Mouse (Mus musculus) 3T3-L1 (cell line): ENCODE measurements around the gene Nkiras2.
"Not testable (repeated sequence)": the region's sequence is repeated elsewhere in the genome, so short reads cannot be mapped to it uniquely, and the experiment has no call there.

Experiments
- DNase-seq: peaks from one replicate; pipeline ENCODE4 v3.0.0-alpha.2; 2015; ENCODE audit warnings: low read depth, low spot score

Gene Nkiras2

DNA sequence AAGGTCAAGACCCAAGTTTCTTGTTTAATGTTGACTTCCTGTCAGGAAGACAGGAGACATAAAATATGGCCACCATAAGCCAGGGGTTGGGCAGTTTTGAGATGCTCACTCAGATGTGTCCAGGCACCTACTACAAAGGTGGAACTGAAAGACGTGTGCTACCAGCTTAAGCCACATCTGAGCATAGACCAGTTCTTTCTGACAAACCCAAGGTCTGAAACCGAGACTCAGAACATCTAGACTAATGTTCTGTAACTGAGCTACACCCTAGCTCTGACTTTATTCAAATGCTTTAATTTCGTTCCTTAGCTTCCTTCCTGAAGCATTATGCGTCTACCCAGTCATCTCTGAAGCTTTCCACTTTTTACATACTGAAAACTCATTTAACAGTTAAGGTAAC, 21.0 kb upstream of the Nkiras2 start:
- no peak for DNase-seq

DNA sequence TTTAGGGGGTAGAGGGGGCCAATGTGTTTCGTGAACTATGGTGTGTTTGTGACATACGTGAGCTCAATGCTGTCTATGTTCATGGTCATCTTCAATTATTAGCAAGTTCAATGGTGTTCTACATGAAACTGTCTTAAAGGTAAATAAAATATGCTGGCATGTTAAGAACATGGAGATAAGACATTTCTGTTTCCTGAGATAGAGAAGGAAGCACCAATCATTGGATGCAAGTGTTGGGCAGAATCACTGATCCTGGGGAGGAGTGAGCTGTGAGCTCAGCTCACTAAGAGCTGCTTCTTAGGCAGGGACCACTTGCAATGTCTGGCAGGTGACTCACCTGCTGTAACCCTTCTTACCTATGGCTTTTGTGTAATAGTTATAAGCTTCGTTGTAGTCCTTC, 17.7 kb upstream of the Nkiras2 start:
- DNase-seq = no peak

DNA sequence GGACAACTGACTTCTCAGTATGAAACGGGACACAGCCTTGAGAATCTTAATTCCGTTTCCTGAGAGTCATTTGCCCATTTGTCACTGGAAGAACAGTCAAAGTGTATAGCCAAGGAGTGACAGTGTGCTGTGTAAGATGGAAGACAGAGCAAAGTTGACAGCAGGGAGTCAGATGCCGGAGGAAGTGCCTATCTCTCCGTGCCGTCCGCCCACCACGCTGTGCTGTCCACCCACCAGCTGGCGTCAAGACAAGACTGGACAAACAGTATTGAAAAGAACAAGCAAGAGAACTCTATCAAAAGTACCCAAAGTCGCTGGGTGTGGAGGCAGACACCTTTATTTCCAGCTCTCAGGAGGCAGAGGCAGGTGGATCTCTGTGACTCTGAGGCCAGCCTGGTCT, 15.9 kb upstream of the Nkiras2 start:
- DNase-seq = no peak

DNA sequence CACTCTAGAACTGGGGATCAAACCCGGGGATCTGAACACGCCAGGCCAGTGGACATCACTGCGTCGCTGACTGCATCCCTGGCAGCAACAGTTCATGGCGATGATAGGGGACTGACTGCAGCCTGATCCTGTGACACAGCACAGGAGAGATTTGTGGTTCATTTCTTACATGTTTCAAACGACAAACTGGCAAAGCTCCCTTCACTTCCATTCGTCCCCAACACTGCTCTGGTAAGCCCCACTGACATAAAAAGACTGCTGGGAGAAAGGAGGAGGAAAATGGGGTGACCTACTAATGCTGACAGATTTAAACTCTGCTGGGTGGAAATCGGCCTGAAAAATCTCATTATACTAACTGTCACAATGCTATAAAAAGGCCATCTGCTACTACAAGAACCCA, 15.2 kb upstream of the Nkiras2 start:
- no peak for DNase-seq

DNA sequence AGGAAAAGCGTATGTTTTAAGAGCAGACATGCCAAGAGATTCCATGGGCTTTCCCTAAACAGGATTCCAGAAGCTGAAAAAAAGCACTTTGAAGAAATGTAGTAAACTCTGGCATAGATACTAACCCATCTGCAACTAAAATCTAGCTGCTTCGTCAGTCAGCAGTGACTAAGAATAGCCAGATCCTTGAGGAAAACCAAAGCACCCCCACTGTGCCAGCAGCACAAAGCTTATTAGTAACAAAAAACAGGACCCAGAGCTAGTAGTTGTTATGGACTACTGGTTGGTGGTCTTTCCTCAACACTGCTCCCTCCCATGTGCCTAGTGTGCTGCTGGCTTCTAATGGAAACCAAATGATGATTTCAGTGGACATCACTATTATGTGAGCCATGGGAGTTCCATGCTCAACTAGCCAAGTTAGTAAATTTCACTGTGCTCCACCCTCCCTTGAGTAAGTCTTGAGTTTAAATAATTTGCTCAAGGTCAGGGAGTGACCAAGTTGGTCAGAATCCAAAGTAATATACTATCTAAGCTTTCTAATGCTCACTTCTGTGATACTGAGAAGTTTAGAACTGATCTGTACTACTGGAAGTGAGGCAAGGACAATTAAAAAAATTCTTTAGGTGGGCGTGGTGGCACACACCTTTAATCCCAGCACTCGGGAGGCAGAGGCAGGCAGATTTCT, 14.6 kb upstream of the Nkiras2 start:
- peak; percentile 17 for DNase-seq

DNA sequence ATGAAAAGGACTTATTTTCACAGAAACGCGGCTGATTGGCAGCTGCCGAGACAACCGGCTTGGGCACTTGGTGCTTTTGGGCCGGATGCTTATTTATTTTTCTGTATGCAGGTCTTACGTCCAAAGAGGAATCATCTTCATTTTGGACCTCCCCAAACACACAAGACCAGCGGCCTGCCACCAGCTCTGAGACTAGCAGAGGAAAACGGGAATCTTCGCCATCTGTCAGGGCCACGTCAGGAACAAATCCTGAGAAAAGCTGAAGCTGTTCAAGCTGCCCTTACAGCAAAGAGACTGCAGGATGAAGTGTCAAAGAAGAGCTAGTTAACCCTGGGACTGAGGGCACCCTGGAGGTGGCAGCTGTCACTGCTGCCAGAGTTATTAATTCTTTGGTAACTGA, 13.6 kb upstream of the Nkiras2 start:
- no peak for DNase-seq

DNA sequence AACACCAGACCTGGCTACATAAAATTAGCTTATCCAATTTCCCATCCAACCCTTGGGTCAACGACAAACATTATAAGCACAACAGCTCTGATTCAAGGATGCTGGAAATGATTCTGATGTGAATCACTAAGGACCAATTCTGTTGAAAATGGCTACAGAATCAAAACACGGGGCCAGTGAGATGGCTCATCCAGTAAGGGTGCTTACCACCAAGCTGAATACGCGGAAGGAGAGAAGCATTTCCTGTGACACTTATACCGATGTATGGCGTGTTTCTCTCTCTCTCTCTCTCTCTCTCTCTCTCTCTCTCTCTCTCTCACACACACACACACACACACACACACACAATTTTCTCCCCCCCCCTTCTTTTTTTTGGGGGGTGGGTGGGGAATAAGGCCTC, 11.9 kb upstream of the Nkiras2 start:
- no peak for DNase-seq

DNA sequence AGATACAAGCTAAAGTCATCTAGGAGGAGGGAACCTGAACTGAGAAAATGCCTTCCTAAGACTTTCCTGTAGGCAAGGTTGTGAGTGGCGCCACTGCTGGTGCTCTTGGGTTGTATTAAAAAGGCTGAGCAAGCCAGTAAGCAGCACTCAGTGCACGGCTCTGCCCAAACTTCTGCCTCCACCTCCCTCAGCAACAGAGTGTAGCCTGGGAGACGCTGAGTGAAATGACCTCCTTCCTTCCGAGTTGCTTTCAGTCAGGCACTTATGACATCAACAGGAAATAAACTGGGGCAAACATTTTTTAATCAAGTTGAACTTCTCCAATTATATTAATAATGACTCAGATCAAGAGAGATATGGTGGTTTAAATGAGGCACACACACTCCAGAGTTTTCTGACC, 10.2 kb upstream of the Nkiras2 start:
- no peak for DNase-seq

DNA sequence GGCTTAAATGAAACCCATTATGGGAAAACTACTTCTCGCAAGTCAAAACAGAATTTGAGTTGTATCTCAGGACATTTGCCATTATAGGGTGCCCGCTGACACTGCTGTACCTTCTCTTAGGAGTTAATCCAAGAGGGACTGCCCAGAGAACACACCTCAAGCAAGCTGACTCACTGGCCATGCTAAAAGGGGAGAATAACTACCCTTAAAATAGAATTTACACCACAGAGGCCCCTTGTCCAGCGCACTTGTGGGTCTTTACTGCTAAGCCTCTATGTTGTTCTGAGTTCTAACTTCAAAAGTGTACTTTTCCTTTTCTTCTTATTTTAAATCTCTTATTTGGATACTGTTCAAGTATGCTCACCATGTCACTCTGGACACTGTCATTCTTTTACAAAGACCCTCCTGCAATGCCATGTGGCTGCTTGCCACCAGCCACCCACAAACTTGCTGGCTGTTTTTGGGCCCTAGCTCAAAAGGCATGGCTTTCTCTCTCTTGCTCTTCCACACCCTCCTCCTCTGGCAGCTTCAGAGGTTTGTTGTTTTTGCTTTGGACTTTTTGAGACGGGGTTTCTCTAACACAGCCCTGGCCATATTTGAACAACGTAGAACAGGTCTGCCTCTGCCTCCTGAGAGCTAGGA, 9.6 kb upstream of the Nkiras2 start:
- DNase-seq = no peak

DNA sequence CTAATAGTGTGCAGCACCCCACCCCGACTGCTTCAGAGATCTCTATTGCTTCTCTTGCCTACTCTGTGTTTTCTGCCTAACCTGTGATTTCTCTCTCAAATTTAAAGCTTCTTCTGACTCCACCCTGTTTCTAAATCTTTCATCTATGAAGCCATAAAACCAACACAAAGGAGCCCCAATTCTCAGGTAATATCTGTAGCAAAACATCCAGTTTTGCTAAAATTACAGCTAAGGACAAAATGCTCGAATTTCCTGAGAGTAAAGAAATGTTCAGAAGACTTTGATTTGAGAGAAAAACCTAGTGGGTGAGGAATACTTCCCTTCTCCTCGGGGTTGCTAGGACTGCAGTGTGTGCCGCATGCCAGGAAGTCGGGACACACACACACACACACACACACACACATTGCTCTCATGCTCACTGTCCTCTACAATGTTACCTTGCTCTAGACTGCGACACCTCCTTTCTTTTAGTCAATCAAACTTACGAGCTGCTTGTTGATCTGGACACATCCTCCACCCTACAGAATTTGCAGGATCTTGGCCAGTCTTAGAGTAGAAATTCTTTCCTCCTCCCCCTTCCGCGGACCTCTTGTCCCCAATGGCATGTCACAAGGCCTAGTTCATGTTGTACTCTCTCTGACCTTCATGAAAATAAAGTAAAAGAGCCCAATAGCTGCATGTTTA, 8.9 kb upstream of the Nkiras2 start:
- DNase-seq = no peak

DNA sequence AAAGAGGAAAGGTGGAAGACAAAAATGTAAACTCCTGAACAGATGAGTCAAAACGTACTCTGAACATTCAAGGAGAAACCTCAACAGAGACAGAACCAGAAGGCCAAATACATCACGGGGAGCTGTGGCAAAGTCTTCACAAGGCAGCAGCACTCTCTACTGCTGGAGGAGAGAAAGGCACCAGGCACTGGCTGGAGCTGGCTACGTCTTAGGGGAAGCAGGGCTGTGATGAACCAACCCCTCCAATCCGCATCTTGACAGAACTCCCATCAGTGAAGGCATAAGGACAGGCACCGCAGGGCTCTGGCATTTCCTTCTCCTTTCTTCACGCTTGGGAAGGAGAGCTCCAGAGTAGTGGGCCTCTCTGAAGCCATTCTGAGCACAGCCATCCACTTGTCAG, 7.4 kb upstream of the Nkiras2 start:
- no peak for DNase-seq

DNA sequence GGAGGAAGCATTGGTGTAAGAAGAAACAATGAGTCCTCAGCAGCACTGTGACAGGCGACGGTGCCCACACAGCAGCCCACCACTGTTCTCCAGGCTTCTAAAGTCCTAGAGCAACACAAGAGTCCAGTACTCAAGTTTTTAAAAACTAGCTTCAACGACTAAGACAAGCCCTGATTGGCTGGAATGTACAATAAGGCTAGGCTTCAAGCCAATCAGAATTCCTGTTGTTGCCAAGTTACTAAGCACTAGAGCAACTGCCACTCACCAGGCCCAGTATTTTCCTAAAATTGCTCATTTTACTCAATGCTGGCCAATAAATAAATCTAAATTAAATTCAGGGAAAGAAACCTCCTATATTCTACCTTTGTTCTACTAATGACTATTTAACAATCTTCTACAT, 5.8 kb upstream of the Nkiras2 start:
- DNase-seq = peak; percentile 67

DNA sequence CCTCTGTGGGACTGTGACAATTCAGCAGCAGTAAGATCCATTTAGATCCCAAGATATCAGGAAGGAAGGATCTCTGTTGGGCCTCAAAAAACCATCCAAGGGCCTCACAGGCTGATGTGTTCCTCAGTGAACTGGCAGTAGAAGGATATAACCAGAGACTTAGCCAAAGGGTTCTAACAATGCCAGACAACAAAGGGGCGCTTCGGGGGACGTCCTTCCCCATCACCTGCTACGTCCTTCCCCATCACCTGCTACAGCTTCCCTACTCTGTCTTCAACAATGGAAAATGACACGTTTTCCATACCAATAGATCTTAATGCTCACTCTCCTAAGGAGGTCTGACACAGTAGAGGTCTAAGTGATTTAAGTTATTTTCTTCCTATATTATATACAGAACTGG, 2.7 kb upstream of the Nkiras2 start:
- no peak for DNase-seq

DNA sequence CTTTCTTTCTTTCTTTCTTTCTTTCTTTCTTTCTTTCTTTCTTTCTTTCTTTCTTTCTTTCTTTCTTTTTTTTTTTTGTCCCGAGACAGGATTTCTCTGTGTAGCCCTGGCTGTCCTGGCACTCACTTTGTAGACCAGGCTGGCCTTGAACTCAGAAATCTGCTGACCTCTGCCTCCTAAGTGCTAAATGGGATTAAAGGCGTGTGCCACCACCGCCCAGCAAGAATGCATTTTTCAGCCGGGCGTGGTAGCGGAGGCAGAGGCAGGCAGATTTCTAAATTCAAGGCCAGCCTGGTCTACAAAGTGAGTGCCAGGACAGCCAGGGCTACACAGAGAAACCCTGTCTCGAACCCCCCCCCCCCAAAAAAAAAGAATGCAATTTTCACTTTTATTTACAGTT, 2.2 kb upstream of the Nkiras2 start:
- DNase-seq = not testable (repeated sequence)

DNA sequence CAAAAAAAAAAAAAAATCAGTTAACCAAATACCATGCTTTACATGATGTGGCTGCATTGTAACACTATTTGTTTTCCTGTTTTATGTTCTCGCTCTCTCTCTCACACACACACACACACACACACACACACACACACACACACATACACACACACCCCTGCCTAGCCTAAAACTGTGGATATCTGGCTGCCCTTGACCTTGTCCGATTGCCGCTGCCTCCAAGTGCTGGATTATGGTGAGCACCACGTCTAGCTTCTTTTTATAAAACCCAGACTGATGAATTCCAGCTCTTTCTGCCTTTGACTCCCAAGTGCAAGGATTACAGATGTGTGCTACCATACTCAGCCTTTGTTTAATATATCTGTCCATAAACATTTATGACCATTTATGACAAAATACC, 1.6 kb upstream of the Nkiras2 start:
- no peak for DNase-seq

DNA sequence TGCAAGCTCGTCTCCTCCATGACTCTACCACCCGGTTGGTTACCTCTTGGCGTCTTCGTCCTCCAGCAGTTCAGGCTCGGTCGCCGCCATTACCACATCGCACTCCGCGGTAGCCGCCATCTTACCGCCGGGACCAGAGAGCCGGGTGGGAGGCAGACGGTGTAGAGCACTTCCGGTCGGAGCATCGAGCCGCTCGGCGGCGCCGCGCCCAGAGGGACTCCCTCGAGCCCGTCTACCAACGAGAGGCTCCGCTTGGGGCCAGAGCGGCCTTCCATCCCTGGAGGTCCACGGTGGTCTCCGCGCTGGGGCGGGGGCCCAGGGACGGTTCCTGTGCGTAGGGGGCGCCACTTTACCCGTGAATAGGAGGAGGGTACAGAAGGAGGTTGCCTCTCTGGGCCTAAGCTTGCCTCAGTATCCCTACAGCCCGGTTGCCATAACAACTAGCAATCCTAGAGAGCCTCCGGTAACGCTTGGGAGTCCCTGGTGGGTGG, 486 bp downstream of the Nkiras2 start:
- DNase-seq = peak; percentile 92

DNA sequence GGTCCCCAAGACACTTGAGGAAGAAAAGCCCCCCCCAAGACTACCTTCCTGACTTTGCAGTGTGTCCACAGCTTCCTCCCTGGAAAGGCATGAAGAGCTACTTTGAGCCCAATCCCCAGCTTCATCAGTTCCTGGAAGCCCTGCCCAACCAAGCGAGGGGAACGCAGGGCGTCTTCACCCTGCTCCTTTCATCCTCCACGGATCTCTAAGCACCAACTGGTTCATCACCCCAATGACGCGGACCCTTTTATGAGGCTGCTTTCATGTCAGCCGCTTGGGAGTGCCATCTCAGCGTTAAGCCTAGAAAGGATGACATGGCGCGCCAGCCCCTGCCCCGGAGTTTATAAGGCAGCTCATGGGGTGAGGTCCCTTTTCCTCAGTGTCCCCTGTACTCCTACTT, 938 bp downstream of the Nkiras2 start, which contains the start of gene Dnajc7:
Gene Dnajc7, minus strand, starts transcription at position 187 of the 400 bp plus-strand sequence.
- DNase-seq = no peak

DNA sequence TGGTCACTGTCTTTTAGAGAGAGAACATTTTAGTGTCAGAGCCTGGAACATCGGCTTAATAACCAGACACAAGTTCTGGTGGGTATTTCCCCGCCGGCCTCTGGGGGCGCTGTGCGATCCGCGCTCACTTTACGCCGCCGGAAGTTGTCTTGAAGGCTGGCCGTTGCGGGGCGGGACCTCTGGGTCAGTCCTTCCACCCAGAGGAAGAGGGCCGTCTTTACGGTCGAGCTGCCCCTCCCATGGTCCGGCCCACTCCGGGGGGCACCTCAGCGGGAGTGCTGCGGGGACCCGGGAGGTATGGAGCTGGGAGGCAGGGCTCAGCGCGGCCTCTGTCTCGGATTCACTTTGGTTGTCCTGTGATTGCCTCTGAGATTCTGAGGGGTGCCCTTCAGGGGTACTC, 3.7 kb downstream of the Nkiras2 start:
- peak; percentile 94 for DNase-seq

DNA sequence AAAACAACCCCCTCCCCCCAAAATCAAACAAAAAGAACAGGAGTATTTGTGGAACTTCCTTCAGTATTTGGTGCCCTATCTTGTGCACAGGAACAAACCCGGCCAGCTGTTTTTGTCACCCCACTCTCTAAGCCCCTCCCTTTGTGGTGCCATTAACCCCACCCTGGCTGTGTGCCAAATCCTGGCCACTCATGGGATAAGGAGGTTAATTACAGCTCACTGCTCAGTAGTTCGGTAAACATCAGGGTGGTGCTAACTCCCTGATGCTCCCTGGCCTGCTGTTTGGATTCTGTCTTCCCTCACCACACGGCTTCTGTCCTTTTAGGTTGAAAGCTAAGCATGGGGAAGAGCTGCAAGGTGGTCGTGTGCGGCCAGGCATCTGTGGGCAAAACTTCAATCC, 4.8 kb downstream of the Nkiras2 start:
- peak; percentile 36 for DNase-seq

DNA sequence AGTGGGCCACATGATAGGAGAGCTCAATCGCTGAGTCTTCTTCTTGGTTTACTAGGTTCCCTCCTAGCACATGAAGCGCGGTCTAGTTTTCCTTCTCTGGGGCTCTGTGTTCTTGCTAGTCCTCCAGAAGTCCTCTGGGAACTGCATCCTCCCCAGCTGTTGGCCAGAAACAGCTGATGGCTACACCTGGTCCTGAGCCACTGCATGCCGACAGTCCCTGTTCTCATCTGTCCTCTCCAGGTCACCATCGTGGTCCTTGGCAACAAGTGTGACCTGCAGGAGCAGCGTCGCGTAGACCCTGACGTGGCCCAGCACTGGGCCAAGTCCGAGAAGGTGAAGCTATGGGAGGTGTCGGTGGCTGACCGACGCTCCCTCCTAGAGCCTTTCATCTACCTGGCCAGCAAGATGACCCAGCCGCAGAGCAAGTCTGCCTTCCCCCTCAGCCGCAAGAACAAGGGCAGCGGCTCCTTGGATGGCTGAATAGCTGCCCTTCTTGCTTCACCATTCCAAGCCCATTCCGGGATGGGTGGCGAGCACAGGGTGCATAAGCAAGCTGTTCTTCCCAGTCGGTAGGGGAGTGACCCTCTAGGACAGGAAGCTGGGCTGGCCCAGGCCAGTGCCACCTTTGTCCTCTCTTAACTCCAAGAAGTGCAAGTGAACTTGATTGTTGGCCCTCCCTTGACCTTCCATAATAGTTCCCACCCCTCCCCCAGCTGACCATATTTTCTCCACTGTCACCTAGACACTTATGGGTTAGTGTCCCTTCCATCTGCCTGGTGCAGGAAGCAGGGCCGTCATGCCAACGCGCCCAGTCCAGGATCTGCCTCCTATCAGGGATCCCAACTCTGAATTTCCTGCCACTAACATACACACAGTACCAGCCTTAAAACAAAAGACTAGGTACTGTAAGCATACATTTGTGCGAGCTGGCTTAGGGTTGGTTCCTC, 7.0 kb downstream of the Nkiras2 start:
- DNase-seq = no peak

DNA sequence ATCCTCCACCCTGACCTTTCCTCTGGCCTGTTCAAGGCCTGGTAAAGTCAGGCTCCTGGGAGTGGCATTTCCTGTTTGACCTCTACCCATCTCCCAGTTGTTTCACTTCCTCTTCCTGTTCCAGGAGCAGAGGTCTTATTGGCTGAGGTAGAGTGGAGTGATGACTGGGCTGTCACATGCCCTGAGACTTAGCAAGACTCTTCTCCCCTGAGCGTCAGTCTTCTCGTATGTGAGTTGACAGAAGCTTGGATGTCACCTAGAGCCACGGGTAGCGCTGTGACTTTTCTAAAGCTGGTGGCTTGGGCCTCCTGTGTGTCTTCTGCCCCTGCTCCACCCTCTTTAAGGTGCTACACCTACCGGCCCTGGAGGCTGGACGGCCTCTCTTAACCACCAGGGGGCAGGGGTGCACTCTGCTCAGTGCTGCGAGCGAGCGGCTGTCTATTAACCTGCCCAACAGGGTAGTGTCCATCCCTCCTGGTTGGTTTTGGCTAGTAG, 7.7 kb downstream of the Nkiras2 start:
- peak; percentile 67 for DNase-seq

DNA sequence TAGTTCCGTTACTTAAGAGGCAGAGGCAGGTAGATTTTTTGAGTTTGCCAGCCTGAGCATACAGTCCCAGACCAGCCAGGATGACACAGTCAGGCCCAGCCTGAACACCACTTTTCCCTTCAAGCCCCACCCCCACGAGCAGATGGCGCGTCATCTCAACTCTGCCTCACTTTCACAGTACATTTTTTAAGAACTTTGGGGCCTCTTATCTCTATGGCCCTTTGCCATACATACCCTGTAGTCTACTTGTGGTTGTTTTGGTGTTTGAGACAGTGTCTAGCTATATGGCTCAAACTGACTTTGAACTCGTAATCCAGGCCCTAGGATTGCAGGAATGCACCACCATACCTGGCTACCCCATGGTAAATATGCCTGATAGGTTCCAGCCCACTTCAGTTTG, 9.0 kb downstream of the Nkiras2 start:
- no peak for DNase-seq
